Mouse (Mus musculus): ENCODE measurements around the gene Cep83. TPM values are rescaled to one million over a fixed set of nuclear protein-coding genes. Genes with fewer than 3 reads are reported as not detected.
A peak's percentile ranks its signal among the peaks of the same experiment; 100 is the strongest.

Cep83 gene
- total RNA-seq, 2 experiments from 2014 or later, result 32.3 to 34.6 TPM

- DNase-seq (ENCODE audit: extremely low spot score in 1 of 2, low spot score in 1 of 2), result no peak
Observed at GRCm38 (mm10) chr10:94823971-94824760, 135.7 kb downstream of the Cep83 start.

- no peak for DNase-seq (ENCODE audit: extremely low spot score in 1 of 2, low spot score in 1 of 2)
Observed at GRCm38 (mm10) chr10:94825951-94826350, 137.5 kb downstream of the Cep83 start.

- DNase-seq (ENCODE audit: extremely low spot score in 1 of 2, low spot score in 1 of 2), result no peak
Observed at GRCm38 (mm10) chr10:94826436-94826835, 138.0 kb downstream of the Cep83 start.

- DNase-seq (ENCODE audit: extremely low spot score in 1 of 2, low spot score in 1 of 2), result no peak
Observed at GRCm38 (mm10) chr10:94827325-94827724, 138.9 kb downstream of the Cep83 start.

DNA sequence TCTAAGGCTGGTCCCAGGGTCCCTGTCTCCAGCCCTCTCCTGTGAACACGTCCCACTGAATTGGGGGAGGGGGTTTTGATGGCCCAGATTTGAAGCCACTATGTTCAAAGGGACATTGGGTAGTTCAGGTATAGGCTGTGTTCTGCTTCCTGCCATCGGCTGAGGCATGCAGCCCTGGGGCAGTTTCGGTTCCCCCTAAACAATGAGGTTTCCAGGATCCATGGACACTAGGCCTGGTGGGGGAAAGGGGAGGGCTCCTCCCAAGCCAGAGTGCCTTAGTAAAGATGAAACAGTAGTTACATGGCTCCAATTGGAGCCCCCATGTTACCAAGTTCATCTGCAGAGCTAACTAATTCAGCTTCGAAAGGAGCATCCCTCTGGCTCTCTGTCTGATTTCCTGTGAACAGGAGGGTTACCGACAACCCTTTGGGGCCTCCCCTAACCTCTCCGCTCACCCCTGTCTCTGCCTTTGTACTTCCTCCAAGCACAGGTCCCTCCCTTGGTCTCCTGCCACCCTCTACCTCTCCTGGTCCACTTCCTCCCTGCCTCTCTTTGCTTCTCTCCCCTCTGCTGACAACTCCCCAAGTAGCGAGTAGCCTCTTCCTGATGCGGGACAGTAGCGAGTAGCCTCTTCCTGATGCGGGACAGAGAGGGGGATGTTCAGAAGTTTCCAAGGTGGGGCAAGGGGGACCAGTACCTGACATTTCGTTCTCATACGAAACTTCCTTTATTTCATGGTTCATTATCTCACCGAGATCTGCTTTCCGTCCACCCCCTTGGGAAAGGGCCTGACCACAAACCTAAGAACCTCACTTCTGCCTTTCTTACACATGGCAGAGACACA, 139.7 kb downstream of the Cep83 start:
- DNase-seq (ENCODE audit: extremely low spot score in 1 of 2, low spot score in 1 of 2), result no peak

GRCm38 (mm10) chr10:94828734-94829230, 140.3 kb downstream of the Cep83 start:
- DNase-seq (ENCODE audit: extremely low spot score in 1 of 2, low spot score in 1 of 2), result no peak

DNA sequence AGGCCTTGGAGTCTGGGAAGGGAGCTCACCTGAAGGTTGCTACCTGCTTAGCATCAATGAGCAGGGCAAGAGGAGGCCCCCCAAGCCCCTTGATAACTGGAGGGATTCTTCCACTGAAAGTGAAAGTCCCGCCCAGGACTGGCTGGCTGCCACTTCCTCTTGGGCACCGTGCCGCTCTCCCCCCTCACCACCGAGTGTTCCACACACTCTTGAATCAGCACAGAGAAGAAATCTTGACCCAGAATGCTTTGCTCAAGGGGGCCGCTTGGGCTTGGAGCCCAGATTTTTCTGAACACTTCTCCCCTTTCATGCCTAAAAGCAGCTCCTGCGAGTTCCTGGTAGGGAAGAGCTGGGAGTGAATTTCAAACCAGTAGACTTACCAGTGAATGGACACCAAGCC, 141.0 kb downstream of the Cep83 start:
- DNase-seq (ENCODE audit: extremely low spot score in 1 of 2, low spot score in 1 of 2), result peak; percentile 66 to 83

GRCm38 (mm10) chr10:94835874-94836273, 147.4 kb downstream of the Cep83 start:
- DNase-seq (ENCODE audit: extremely low spot score in 1 of 2, low spot score in 1 of 2), result no peak
